Mouse (Mus musculus) c-Kit-negative CD71-positive TER-119-positive erythroid progenitor cells, embryonic 14.5 days (primary cell): Measurements from ENCODE around the gene Pdxk.
"Not testable (repeated sequence)": the region's sequence is repeated elsewhere in the genome, so short reads cannot be mapped to it uniquely, and the experiment has no call there.

ENCODE experiments used
- DNase-seq: peaks from one replicate; pipeline ENCODE4 v3.0.0-alpha.2; 2013; ENCODE audit warnings: low read depth, low spot score

The Pdxk gene

GRCm38 (mm10) chr10:78418791-78419190 lies 46.0 kb downstream of the Pdxk start:
- DNase-seq, result no peak

- DNase-seq, result no peak
Measured at GRCm38 (mm10) chr10:78417888-78418287, 46.9 kb downstream of the Pdxk start.

GRCm38 (mm10) chr10:78414936-78415335 lies 49.8 kb downstream of the Pdxk start:
- DNase-seq, result not testable (repeated sequence)

- DNase-seq, result no peak
Measured at GRCm38 (mm10) chr10:78413152-78413520, 51.6 kb downstream of the Pdxk start.

- DNase-seq, result peak; percentile 83
Measured at GRCm38 (mm10) chr10:78412319-78413151, 52.2 kb downstream of the Pdxk start, which contains the start of gene Rrp1. Gene Rrp1, minus strand, starts transcription at chr10:78413043.

GRCm38 (mm10) chr10:78411851-78412250 lies 52.9 kb downstream of the Pdxk start:
- DNase-seq, result no peak

GRCm38 (mm10) chr10:78409035-78409788 lies 55.6 kb downstream of the Pdxk start:
- DNase-seq, result no peak

GRCm38 (mm10) chr10:78407132-78407531 lies 57.6 kb downstream of the Pdxk start:
- DNase-seq, result no peak

- DNase-seq, result no peak
Measured at GRCm38 (mm10) chr10:78406152-78406551, 58.6 kb downstream of the Pdxk start.

GRCm38 (mm10) chr10:78402301-78402922 lies 62.4 kb downstream of the Pdxk start:
- no peak for DNase-seq

- no peak for DNase-seq
Measured at GRCm38 (mm10) chr10:78401127-78401526, 63.6 kb downstream of the Pdxk start.

GRCm38 (mm10) chr10:78399090-78399657 lies 65.6 kb downstream of the Pdxk start:
- no peak for DNase-seq

GRCm38 (mm10) chr10:78396625-78396885 lies 68.2 kb downstream of the Pdxk start:
- no peak for DNase-seq

- peak; percentile 64 for DNase-seq
Measured at GRCm38 (mm10) chr10:78395819-78396624, 68.8 kb downstream of the Pdxk start.

GRCm38 (mm10) chr10:78395377-78395776 lies 69.4 kb downstream of the Pdxk start:
- no peak for DNase-seq

GRCm38 (mm10) chr10:78392072-78392471 lies 72.7 kb downstream of the Pdxk start:
- peak; percentile 47 for DNase-seq

GRCm38 (mm10) chr10:78390982-78391470 lies 73.7 kb downstream of the Pdxk start:
- no peak for DNase-seq

- DNase-seq, result no peak
Measured at GRCm38 (mm10) chr10:78388216-78388980, 76.4 kb downstream of the Pdxk start.
